Mouse (Mus musculus) cerebellum, adult (tissue): ENCODE measurements around the gene Defb29.

ENCODE experiments used
- ATAC-seq: cut with Nextera tagmentation; 2 replicates; pipeline ENCODE4 v1.9.2; 2017; ENCODE audit warnings: mild to moderate bottlenecking, moderate library complexity, mixed read lengths; ENCODE audit not compliant: insufficient number of reproducible peaks, low FRiP score, low TSS enrichment

Gene Defb29

DNA sequence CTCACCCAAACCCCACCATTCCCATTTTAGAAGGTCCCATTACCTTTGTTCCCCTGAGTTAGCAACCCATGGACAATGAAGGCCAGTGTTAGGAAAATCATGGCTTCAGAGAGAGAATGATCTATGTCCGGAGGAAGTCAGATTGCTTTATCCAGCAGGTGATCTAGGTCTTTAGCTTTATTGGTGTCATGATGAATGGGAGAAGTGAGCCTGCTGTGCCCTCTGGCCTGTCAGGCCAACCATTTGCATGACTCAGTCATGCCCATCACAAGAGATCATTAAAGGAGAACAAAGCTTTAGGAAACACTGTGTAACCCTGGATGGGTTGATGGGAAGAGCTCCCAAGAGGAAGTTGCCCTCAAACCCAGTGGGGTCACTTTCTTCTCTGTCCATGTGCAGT lies 28.3 kb downstream of the Defb29 start, which contains the start of gene Defb26:
TSS of gene Defb26 (minus strand) at position 101 of the 400 bp plus-strand sequence.
- no peak for ATAC-seq

DNA sequence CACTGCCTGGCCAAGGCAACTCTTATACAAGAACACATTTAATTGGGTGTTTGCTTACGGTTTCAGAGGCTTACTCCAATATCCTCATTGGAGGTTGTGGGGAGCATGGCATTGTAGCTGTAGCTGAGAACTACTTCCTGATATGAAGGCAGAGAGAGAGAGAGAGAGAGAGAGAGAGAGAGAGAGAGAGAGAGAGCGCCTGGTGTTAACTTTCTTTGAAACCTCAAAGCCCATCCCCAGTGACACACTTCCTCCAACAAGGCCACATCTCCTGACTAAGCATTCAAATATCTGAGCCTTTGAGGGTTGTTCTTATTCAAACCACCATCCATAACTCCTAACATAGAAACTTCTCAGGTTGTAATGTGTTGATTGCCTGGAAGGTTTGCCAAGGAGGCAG lies 35.9 kb downstream of the Defb29 start:
- no peak for ATAC-seq

DNA sequence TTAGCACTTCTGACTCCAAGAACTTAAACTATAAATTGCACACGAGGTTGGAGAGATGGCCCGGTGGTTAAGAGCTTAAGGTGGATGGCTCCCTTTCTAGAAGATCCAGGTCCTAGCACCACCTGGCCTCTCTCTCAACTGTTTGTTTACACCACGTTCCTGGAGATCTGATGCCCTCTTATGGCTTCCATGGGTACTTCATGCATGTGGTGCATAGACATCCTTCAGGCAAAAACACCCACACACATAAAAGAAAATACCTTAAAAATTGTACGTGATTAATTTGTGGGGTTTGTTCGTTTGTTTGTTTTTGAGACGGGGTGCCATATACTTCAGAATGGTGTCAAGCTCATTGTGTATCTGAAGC lies 39.1 kb downstream of the Defb29 start:
- no peak for ATAC-seq

DNA sequence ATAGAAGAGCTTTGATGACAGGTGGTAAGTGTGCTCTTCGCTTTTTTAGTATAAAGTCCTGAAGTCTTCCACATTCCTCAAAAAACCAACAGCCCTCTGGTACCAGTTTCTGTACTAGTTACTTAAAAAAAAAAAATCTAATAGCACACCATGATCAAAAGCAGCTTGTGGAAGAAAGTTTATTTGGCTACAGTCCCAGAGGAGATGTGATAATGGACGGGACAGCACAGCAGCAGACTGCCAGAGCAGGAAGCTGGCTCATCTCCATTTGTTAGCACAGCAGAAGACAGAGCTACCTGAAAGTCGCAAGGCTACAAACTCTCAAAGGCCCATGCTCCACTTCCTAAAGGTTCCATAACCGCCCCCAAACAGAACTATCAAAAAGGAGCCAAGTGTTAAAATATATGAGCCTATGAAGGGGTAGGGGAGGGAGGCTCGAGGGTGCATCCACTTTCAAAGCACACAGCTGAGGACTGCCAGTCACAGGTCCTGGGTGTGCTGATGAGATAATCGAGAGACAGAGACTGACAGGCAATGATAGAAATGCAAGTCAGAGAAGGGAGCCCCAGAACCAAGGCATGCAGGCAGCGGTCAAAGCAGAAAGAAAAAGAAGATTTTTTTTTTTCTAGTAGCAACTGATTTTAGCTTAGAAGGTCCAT lies 39.6 kb downstream of the Defb29 start:
- no peak for ATAC-seq

DNA sequence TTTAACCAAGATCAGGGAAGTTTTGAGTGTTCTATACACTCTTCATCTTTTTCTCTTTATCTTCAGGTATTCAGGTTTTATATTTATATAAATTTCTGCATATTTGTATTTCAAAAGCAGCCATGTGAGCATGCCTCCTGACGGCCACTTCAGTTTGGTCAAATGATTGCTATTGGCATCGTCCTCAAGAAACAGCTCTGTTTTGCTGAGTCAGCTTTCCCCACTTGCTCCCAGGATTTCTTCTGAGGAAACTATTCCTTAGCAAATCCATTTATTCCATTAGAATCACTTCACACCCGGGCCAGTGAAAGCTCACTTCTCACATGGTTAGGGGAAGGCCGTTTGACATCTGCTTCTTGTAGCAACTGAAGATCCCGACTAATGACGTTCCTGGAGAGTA lies 41.9 kb downstream of the Defb29 start:
- ATAC-seq, result no peak

DNA sequence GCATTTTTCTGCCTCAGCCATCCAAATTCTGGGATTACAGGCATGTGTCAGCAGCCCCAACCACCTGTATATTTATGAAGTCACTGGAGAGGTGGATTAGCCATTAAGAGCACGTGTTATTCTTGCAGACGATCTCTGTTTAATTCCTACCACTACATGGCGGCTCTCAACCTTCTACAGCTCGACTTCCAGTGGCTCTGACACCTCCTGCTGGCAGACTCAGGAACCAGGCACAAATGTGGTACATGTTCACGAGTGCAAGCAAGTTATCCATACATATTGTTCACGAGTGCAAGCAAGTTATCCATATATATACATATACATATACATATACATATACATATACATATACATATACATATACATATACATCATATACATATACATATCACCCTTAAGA lies 46.7 kb downstream of the Defb29 start:
- ATAC-seq, result no peak

DNA sequence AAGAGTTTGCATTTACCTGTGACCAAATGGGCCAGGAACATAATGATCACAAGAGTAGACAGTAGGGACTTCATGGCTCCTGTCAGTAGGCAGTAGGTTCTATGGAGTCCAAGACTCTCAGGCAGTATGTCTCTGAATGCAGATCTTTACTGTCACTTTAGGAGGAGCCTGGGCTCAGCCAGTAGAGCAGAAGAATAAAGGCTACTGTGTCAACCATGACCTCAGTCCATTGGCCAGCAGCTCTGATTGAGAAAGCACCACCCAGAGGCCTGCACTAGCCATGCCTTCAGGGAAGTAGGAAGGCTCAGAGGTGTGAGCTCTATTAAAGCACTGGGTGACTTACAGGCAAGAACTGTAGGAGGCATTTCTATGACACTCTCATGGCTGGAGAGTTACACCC lies 49.9 kb downstream of the Defb29 start, which contains the start of gene Defb22:
TSS of gene Defb22 (minus strand) at position 101 of the 400 bp plus-strand sequence.
- no peak for ATAC-seq
